Mouse (Mus musculus) kidney, postnatal 10 days (tissue): ENCODE measurements around the gene Hist3h2ba.
A peak's percentile ranks its signal among the peaks of the same experiment; 100 is the strongest.

Experiments
- DNase-seq: peaks from one replicate; pipeline ENCODE4 v3.0.0; 2021; ENCODE audit warnings: mixed read lengths

Gene Hist3h2ba

GRCm38 (mm10) chr11:58948542-58949479, at the start of gene Hist3h2ba:
Gene Hist3h2ba, plus strand, starts transcription at chr11:58948920.
- peak; percentile 64 for DNase-seq

GRCm38 (mm10) chr11:58901080-58901479, 47.6 kb upstream of the Hist3h2ba start:
- DNase-seq: no peak

DNA sequence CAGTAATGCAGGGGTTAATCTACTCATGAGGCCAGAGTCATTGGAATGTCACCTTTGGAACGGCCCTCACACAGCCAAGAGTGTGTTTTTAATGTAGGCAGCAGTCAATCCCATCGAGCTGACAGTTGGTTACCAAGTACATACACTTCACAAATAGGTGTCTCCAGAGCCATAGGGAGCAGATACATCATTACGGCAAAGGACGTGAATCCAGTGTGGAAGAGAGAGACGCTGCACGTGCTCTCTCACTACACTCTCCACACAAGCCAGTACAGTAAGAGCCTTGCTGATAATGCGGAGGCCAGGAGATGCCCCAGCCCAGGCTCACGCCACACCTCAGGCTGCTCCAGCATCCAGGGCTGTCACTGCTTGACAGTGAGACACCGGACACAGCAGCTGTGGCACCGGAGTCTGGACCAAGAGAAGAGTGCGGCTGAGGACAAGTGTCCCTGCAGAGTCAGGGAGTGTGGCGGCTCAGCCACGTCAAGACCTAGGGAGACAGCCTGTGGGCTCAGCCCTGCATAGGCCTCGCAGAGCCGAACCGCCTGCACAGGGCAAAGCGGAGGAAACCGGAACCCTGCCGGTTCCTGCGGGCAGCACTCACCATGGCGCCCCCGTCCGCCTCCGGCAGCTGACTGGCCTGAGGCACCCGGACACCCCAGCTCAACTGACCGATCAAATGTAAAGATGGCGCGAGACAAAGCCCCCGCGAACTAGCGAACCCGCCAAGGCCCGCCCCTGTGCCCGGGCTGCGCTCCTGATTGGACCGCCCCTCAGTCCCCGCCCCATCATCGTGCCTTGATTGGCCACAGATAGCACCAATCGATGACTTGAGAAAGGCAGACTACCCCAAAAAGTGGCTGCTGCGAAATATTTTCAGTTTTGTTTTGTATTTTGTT, 45.0 kb upstream of the Hist3h2ba start, which contains the start of gene Zfp39:
Gene Zfp39 (minus strand): TSS at position 715 of the 899 bp plus-strand sequence.
- peak; percentile 97 for DNase-seq

DNA sequence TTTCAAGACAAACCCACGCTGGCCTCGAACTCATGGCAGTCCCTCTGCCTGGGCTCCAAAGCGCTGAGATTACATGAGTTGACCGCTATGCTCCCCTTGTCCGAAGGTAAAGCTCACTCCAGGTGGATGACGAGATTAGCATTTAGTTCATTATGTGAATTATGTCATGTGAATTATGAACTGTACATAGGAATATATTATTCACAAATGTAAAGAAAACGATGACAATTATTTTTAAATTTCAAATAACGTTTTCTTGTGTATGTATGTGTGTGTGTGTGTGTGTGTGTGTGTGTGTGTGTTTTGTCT, 44.4 kb upstream of the Hist3h2ba start:
- no peak for DNase-seq

DNA sequence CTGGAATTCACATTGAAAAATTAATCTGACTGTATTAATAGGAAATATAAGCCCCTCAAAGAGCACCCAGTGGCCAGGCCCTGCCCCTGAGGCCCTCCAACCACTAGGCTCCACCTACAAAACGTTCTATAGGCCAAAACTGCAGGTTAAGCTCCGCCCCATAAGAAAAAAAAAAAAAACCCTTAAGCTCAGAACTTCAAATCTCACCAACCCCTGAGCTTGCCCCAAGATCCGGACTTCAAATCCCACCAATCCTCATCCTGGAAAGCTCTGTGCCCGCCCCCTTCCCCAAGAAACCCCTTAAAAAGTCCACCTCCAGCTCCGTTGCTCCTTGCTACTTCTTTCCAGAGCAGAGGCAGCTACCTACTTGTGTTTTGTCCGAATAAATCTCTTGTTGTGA, 43.9 kb upstream of the Hist3h2ba start:
- peak; percentile 35 for DNase-seq

DNA sequence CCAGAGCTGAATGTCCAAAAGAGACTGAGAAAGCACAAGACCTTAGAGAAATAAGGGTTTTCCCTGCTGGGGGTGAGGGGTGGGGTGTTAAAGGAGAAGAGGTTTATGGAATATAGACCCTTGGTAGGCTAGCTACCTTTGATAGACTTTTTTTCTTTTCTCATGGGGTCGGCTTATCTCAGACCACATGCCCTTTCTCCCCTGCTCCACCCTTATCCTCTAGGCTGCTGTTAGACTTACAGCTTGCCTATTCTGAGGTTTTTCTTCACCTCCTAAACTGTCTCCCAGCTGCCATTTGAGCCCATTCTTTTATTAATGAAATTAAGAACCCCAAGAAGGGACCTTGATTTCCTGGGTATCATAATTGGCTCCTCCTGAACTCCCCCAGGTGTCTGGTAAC, 34.9 kb upstream of the Hist3h2ba start:
- DNase-seq: no peak

DNA sequence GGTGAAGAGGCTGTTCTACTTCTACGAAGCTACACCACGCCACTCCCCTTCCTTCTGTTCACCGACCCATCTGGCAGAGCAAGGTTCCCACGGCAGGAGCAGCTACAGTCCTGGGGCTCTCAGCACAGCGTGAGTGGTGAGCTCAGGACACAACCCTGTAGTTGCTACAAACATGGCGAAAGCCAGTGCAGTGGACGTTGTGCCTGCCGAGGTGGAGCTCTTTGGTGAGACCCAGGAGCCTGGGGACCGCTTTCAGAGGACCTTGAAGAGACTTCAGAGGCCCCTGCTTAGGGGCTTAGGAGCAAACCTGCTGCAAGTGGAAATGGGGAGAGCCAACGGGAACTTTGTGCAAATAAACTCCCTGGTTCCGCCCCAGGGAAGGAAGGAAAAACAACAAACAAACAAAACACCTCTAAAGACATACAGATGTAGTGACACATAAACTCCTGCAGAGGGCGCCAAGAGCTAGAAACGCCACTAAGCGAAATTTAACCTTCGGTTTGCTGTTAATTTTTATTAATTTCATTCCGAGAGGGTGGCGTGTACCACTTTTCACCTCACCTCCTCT, 34.2 kb upstream of the Hist3h2ba start:
- peak; percentile 47 for DNase-seq

- DNase-seq: peak; percentile 67
Measured at GRCm38 (mm10) chr11:58916879-58917744, 31.6 kb upstream of the Hist3h2ba start.

DNA sequence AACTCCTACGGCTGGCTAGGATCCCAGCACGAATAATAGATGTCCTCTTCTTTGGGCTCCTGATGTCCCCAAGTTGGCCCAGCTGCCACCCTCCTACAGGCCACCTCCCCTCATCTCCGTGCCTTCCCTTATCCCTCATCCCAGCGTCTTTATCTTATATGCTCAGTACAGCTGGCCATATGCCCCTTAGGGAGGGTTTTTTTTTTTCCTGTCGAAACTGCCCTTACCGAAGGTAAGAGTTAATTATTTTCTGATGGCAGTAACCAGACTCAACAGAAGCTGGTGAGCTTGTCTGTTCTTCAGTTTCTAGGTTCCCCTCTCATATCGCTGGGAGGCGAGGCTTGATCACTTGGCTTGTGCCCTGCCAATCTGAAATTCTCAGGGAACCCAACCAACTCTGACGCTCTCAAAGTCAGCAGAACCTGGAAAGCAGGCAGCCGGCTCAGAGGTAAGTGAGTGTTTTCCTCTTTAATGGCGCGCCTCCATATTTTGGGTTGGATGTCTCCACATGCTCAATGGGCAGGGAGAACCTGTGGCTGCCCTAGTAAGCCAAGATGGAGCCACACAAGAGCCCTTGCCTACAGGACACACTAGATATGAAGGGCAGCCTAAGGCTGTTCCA, 30.9 kb upstream of the Hist3h2ba start, which contains the start of gene Btnl10:
Gene Btnl10 (plus strand): TSS at position 164 of the 622 bp plus-strand sequence.
- no peak for DNase-seq

- DNase-seq: no peak
Measured at GRCm38 (mm10) chr11:58918759-58919158, 30.0 kb upstream of the Hist3h2ba start.

DNA sequence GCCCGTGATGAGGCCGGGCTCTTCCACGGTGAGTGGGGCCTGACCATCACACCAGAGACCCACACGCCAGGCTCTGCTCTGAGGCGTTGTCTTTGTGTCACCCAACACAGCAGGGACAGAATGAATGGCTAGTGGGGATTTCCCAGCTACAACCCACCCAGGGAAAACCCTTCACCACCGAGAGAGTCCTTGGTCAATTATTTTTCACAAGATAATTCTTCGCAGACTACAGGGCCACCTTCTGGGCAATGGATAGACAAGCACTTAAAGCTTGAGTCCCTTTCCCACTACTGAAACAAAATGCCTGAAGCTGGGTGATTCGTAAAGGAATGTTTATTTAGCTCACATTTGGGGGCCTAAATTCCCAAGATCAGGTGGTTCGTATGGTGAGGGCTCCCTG, 26.3 kb upstream of the Hist3h2ba start:
- DNase-seq: no peak

DNA sequence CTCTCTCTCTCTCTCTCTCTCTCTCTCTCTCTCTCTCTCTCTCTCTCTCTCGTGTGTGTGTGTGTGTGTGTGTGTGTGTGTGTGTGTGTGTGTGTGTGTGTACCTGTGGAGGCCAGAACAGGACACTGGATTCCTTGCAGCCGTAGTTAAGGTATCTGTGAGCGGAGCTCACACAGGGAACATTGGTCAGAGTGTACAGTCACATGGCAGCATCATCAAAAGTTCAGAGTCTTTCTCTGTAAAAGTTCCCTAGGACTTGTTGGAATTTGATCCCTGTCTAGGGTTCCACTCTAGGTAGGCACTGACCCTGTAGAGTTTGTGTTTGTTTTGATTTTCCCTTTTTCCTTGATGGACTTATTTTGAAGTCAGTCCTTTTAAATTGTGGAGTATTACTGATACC, 22.1 kb upstream of the Hist3h2ba start:
- peak; percentile 24 for DNase-seq

DNA sequence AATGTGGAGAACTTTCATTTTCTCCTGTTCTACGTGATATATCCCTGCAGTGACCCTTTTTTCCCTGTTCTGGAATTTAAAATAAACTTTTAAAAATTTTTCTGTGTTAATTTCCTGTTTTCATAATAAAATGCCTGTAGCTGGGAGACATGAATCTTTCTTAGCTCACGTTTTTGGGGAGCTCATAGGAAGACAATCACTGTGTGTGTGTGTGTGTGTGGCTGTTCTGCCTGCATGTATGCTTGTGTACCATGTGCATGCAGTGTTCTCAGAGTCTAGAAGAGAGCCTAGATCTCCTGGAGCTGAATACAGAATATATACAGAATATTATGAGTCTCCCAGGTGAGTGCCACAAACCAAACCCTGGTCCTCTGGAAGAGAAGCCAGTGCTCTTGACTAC, 21.7 kb upstream of the Hist3h2ba start:
- no peak for DNase-seq

GRCm38 (mm10) chr11:58927790-58928651, 20.7 kb upstream of the Hist3h2ba start:
- DNase-seq: peak; percentile 70

DNA sequence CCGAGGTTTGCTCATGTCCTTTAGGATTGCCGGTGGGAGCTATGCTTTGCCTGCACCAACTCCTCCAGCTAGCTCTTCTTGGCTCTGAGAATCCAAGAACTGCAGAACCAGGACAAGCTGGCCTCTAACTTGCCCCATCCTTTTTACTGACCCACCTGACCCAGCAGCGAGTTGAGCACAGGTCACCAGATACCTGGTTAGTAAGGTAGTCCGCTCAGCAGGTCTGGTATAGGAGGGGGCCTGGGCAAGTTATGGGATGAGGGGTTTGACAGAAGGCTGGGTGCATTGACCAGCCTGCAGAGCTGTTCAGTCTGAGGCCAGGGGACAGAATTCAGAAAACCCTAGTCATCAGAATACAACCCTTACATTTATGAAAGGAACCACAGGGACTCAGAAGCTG, 19.7 kb upstream of the Hist3h2ba start:
- no peak for DNase-seq

GRCm38 (mm10) chr11:58929641-58930040, 19.1 kb upstream of the Hist3h2ba start:
- peak; percentile 36 for DNase-seq

- DNase-seq: no peak
Measured at GRCm38 (mm10) chr11:58930254-58930653, 18.5 kb upstream of the Hist3h2ba start.

GRCm38 (mm10) chr11:58931576-58931975, 17.1 kb upstream of the Hist3h2ba start:
- DNase-seq: no peak

DNA sequence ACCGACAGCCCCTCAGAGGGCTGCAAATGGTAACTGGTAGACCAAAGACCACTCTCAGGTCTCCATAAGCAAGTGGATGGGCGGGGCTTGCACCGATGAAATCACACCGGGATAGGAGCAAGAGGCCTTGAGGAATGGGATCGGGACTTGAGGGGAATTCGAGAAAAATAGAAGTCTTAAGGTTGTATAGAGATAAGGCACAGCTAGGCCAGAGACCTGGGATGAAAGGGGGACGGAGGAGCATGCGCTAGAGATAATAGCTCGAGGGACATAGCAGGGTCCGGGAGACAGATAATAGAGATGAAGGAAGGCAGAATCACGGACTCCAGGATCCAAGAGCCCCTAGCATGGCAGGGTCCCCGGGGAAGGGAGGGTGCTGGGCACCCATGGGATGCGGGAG, 10.8 kb upstream of the Hist3h2ba start:
- DNase-seq: peak; percentile 34

DNA sequence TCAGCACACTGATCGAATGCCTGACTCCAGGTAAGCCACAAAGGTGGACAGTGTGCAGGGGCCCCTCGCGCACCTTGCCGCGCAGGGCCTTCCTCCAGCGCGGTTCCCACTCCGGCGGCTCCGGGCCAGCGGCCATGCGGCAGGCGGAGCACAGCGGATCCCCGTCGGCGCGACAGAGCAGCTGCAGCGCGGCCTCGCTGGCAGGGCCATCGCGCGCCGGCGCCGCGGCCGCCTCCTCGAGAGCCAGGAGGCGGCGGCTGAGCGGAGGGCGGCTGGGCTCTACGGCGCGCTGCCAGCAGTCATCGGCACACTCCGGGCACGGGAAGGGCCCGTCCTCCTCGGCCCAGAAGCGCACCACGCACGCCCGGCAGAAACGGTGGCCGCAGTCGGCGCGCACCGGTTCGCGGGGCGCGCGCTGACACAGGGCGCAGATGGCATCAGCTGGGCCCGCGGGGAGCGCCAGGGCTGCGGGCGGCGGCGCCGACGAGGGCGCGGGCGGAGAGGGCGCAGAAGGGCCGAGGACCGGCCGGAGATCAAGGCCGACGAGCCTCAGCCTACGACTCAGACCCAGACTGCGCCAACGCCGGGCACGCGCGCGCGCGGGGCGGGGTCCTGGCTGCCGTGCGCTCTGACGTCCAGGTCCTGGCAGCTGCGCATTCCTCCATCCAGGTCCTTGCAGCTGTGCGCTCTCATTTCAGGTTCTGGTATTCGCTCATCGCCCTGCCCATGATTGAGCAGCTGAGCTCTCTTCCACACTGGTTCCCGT, 10.2 kb upstream of the Hist3h2ba start, which contains the start of gene Rnf187:
Gene Rnf187 (minus strand): TSS at position 595 of the 766 bp plus-strand sequence.
- peak; percentile 95 for DNase-seq
